Mouse (Mus musculus): ENCODE measurements around the gene Aif1.

The Aif1 gene

GRCm38 (mm10) chr17:35153931-35154330 is 21.9 kb downstream of the Aif1 start:
- CTCF ChIA-PET = no interaction called here

- CTCF ChIA-PET = interaction anchor here (0.6 kb wide), 1 partner anchor 79 kb away, joined by 7 read pairs; no protein-coding TSS in a partner anchor
Measured at GRCm38 (mm10) chr17:35153077-35153476, 22.8 kb downstream of the Aif1 start.

GRCm38 (mm10) chr17:35152121-35152520 is 23.7 kb downstream of the Aif1 start:
- CTCF ChIA-PET = no interaction called here

- CTCF ChIA-PET = interaction anchor here (0.7 kb wide), 1 partner anchor 1459 kb away, joined by 5 read pairs; no protein-coding TSS in a partner anchor
Measured at GRCm38 (mm10) chr17:35147922-35148639, 27.8 kb downstream of the Aif1 start.

GRCm38 (mm10) chr17:35147348-35147747 is 28.5 kb downstream of the Aif1 start:
- CTCF ChIA-PET = interaction anchor here (0.5 to 0.6 kb wide), 2 partner anchors 30 to 68 kb away, joined by 3 read pairs; no protein-coding TSS in a partner anchor

- CTCF ChIA-PET = interaction anchor here (0.6 kb wide), 1 partner anchor 22 kb away, joined by 3 read pairs; no protein-coding TSS in a partner anchor
Measured at GRCm38 (mm10) chr17:35146139-35146538, 29.7 kb downstream of the Aif1 start.

- CTCF ChIA-PET = interaction anchor here (0.7 kb wide), 2 partner anchors 27 to 35 kb away, joined by 3 to 4 read pairs; no protein-coding TSS in a partner anchor
Measured at GRCm38 (mm10) chr17:35141971-35142370, 33.9 kb downstream of the Aif1 start.

GRCm38 (mm10) chr17:35140490-35140996 is 35.3 kb downstream of the Aif1 start:
- CTCF ChIA-PET = interaction anchor here (0.6 to 0.7 kb wide), 2 partner anchors 9 to 74 kb away, joined by 3 read pairs; no protein-coding TSS in a partner anchor

GRCm38 (mm10) chr17:35139269-35139668 is 36.6 kb downstream of the Aif1 start:
- CTCF ChIA-PET = no interaction called here

- CTCF ChIA-PET = interaction anchor here (0.6 to 0.7 kb wide), 2 partner anchors 136 to 179 kb away, joined by 4 read pairs; no protein-coding TSS in a partner anchor
Measured at GRCm38 (mm10) chr17:35135591-35136320, 40.1 kb downstream of the Aif1 start.

GRCm38 (mm10) chr17:35134801-35135590 is 40.9 kb downstream of the Aif1 start, which contains the start of gene Bag6:
Gene Bag6 (plus strand): TSS chr17:35135178.
- CTCF ChIA-PET = interaction anchor here (1.6 kb wide), 1 partner anchor 10 kb away, joined by 3 read pairs; no protein-coding TSS in a partner anchor

GRCm38 (mm10) chr17:35133517-35133916 is 42.4 kb downstream of the Aif1 start:
- CTCF ChIA-PET = interaction anchor here (1.6 kb wide), 1 partner anchor 8 kb away, joined by 3 read pairs; no protein-coding TSS in a partner anchor

GRCm38 (mm10) chr17:35132174-35132560 is 43.7 kb downstream of the Aif1 start:
- CTCF ChIA-PET = interaction anchor here (0.6 kb wide), 1 partner anchor 104 kb away, joined by 3 read pairs; no protein-coding TSS in a partner anchor

- CTCF ChIA-PET = interaction anchor here (0.6 kb wide), 1 partner anchor 104 kb away, joined by 3 read pairs; no protein-coding TSS in a partner anchor
Measured at GRCm38 (mm10) chr17:35131500-35132173, 44.2 kb downstream of the Aif1 start, which contains the start of gene Apom. Gene Apom (minus strand): TSS chr17:35132050.

GRCm38 (mm10) chr17:35131038-35131437 is 44.8 kb downstream of the Aif1 start:
- CTCF ChIA-PET = no interaction called here

- CTCF ChIA-PET = no interaction called here
Measured at GRCm38 (mm10) chr17:35128996-35129395, 46.9 kb downstream of the Aif1 start.

- CTCF ChIA-PET = interaction anchor here (1.4 kb wide), 1 partner anchor 20 kb away, joined by 3 read pairs; no protein-coding TSS in a partner anchor
Measured at GRCm38 (mm10) chr17:35127017-35127416, 48.9 kb downstream of the Aif1 start.

GRCm38 (mm10) chr17:35126206-35126611 is 49.7 kb downstream of the Aif1 start, which contains the start of gene D17H6S53E:
Gene D17H6S53E (plus strand): TSS chr17:35126373.
- CTCF ChIA-PET = no interaction called here

- CTCF ChIA-PET = interaction anchor here (1.1 kb wide), 1 partner anchor 9 kb away, joined by 3 read pairs; the partner anchor contains the start of gene Bag6
Measured at GRCm38 (mm10) chr17:35125578-35125977, 50.3 kb downstream of the Aif1 start.

GRCm38 (mm10) chr17:35125081-35125480 is 50.8 kb downstream of the Aif1 start:
- CTCF ChIA-PET = interaction anchor here (0.6 to 1.1 kb wide), 2 partner anchors 9 to 90 kb away, joined by 3 read pairs; partner anchors contain the start of gene Bag6
